Mouse (Mus musculus) gastrocnemius, adult 8-10 months (tissue): ENCODE measurements around the gene Vdac1. TPM values are rescaled to one million over a fixed set of nuclear protein-coding genes. Genes with fewer than 3 reads are reported as not detected.

Experiments
- DNase-seq, 2 experiments: peaks; one replicate each; pipeline ENCODE4 v3.0.0; 2022; ENCODE audit warnings: low spot score in 2 of 2
- total RNA-seq, 4 experiments: library from RNA; stranded (reverse); gene quantifications; 2 replicates each; pipeline ENCODE4 v1.2.4; 2022

Gene Vdac1
- 1,000 to 10,000 TPM; 1,279 to 1,529 (median 1,458) TPM for total RNA-seq

DNA sequence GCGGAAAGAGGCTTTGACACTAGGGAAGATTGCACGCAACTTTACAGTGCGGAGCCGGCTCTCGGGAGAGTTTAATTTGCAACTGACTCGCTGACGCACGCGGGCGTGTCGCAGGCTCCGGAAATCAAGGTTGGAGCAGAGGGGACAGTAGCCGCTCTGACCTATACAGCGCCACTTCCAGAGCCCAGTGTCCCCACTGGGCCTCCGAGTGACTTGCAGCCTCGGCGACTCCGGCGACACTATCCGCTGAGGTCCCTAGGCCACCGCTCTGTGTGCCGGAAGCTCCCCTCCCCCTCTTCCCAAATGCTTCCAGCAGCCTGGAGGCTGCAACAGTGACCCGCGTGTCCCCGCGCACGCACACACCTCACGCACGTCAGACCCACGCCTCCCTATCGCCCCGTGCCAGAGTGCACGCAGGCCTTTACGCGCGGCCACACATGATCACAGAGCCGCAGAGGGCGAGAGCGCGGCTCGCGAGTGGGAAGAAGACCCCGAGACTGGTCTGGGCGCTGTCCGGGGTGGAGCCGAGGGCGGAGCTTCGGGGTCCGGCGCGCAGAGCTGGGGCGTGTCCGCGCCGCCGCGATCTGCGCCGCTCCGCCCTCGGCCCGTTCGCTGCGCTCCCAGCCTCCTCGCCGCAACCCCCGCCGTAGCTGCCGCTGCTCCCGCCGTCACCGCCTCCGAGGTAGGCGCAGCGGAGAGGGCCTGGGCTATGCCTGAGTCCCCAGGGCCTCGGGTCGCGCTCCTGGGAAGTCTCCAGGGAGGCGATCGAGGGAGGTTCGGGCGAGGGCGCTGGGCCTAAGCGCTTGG, at the start of gene Vdac1:
Vdac1 (plus strand) TSS at position 390 of the 807 bp plus-strand sequence.
- DNase-seq = peak; percentile 79 to 86

DNA sequence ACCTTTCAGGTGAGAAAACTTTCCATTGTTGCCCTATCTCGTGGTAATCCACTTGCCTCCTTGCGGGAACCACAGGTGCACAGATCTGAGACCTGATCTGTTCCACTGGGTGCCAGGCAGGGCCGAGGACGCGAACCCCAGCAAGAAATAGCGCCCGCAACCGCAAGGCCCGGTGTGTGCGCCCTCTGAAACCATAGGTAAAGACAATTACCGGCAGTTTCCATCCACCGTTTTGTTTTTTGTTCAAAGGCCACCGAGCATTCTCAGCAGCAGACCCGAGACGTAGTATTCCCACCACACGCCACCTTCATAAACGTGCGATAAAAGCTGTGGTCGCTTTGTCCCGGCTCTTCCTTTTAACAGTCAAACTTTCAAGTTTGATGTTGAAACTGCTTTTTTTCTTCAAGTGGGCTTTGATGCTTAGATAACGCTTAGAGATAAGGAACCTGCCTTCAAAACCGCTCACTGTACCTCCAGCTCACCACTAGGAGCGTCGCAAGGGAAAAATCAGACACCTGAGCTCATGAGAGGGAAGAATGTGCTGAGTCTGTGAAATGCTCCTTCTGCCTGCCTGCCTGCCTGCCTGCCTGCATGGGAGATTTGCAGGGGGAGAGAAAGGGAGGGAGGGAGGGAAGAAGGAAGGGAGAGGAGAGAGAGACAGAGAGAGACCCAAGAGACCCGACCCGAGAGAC, 46.4 kb upstream of the Vdac1 start:
- no peak for DNase-seq

DNA sequence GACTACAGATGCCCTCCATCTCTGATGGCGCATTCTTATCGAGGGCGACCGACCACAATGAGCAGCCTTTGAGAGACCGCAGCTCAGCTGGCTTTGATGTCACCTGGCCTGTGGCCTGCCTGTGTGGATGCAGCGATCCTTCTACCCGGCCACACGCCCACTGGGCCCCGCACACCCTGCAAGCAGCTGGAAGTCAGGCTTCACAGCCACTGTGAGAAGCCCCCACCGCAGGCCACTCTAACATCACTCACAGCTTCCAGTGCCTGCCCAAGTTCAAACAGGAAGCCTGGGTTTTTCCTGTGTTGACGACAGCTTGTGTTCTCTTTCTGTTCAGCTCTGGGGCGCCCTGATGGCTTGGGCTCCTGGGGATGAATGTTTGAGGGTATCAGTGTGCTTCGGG, 42.2 kb upstream of the Vdac1 start:
- DNase-seq = no peak

DNA sequence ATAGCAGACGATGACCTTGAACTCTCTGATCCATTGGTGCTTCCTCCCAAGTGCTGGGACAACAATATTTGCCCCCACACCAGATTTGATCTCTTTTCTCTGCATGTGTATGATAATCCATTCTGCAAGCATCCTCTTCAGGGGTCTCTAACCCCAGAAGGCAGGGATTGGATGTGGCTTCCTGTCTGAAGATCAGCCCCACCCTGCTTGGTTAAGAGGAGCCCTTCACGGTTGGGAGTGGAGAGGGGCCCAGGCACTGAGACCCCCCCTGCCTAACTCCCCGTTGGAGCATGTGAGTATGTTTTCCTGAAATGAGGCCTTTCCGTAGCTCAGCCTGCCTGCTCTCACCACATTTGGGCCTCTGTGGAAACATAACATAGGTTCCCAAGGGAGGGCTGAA, 41.0 kb upstream of the Vdac1 start:
- DNase-seq = no peak

DNA sequence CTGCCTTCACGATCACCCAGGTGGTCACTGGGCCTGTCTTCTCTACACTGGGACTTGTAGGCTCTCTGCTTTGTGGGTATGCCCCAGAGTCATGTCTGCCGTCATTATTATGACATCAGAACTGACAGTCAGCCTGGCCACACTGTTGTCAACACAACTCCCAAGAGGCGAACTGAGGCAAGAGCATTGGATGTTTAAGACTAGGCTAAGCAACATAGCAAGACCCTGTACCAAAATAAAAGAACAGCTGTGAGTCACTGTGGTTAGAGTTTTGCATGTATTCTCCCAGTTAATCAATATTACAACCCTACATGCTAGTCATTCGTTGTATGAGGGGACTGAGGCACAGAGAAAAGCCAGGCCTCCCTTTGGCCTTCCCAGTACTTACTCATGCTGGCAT, 40.1 kb upstream of the Vdac1 start:
- DNase-seq = no peak

DNA sequence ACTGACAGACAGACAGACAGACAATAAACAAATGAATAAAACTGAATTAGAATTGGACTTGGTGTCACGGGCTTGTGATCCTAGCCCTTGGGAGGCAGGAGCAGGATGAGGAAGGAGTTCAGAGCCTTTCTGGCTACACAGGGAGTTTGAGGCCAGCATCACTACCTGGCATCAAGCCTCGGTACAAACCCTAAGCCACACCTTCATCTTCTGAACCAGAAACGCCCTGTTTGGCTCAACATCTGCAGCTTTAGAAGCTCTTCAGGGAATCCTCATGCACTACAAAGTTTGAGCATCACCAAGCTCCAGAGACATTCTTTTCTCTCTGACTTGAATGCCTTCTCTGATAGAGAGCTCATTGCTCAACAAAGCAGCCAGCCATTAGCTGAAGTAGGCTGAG, 39.1 kb upstream of the Vdac1 start:
- DNase-seq = no peak

DNA sequence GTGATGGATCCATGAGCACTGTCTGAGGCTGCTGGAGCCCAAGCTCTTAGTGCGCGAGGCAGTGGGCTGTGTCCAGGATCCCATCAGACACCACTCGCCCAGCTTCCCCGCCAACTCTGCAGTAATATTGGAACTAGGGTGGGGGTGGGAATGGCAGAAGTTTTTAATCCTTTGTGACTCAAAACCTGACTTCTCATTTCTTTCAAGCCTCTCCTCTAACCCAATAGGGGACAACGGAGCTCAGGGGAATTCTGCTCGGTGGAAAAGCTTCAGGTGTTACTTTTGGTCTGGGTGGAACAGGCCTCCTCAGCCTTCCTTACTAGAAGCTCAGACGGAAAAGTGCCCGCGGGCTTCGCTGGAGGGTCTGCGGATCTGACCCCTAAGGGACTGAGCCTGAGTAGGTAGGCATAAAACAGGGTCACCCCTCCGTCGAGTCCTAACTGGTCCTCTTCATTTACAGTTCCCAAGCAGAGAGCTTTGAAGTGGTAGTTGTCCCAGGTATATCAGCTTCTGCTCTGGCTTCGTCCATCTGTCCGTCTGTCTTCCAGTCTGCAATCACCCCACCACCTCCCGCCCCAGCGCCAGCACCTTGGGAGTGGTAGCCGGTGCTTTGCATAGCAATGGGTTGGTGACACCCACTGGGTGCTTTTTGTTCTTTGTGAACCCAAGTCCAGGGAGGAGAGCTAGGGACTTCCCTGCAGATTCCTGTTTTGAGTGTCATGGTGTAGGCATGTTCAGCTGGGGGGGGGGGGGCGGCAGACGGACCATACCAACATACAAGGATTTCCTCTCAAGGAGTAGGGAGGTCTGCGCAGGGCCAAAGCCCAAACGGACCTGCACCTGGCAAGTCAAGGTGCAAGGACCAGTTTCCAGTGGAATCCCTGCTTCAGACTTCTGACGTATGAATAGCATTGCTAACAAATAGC, 36.0 kb upstream of the Vdac1 start:
- no peak for DNase-seq

DNA sequence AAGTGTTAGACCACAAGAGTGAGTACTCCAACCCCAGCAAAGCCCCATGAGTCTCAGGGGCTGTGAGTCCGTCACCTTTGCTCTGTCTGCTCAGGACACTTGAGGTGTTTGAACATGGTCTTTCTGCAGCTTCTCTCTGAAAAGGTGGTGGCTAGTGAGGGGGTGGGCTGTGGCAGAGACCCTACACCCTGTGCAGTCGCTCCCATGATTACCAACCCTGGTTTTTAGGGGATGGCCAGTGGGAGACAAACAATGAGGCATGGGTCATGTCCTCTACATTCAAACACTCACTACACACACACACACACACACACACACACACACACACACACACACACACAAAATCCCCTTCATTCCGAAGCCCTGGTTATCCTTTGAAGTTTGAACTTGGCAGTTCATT, 33.3 kb upstream of the Vdac1 start:
- no peak for DNase-seq

DNA sequence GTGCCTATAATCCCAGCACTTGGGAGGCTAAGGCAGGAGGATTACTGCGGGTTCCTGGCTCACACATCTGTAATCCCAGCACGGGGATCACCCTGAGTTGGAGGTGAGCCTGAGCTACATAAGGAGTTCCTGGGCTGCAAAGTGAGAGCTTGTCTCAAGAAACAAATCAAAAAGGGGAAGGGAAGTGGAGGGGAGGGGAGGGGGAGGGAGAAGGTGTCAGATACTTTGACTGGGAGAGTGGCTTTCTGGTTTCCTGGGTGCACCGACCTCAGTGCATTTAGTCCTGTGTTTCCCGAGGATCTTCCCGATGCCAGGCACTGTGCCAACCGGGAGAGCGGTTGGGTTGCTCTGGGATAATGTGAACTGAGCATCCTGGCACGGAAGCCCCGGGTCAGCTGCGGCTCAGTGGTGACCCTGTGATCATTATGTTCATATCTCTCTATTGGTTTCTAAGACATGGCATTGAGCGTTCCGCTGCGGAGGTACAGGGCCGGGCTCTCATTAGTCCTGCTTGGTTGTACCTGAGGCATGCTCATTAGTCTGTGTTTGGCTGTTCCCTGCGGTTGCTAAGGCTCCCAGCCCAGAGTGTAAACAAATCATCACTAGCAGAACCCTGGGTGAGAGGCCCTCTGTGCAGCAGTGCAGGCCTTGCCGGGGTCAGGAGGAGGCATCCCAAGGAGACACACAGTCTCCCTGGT, 28.1 kb upstream of the Vdac1 start:
- DNase-seq = no peak

DNA sequence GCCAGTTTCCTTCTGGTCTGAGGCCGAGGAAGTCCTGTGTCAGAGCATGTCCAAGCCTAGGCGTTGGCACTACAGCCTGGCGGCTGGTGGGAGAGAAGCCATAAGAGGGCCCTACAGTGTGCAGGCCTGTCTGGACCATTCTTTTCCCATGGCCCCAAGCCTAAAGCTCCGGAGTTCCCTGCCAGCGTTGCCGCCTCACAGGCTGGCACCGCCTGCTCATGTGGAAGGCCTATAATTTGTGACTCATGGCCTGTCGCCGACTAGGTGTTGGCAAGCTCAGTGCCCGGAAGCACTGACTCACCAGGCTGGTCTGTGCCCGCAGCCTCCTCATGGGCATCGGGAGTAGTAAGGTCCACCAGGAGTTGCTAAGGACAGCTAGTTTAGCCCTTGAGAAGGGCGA, 27.0 kb upstream of the Vdac1 start:
- DNase-seq = peak; percentile 70 to 82

DNA sequence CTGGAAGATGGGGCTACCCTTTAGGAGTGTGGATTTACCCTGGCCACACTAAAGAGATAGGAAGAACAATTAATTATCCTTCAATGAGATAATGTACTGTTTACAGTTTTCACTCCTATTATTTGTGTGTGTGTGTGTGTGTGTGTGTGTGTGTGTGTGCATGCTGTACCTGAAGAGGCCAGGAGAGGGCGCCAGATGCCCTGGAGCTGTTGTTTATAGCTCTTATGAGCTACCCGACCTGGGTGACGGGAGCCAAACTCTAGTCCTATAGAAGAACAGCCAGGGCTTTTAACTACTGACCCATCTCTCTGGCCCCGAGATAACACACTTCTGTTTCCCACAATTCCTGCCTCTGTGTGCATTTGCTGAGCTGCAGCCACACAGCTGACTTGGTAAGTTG, 25.4 kb upstream of the Vdac1 start:
- DNase-seq = no peak

DNA sequence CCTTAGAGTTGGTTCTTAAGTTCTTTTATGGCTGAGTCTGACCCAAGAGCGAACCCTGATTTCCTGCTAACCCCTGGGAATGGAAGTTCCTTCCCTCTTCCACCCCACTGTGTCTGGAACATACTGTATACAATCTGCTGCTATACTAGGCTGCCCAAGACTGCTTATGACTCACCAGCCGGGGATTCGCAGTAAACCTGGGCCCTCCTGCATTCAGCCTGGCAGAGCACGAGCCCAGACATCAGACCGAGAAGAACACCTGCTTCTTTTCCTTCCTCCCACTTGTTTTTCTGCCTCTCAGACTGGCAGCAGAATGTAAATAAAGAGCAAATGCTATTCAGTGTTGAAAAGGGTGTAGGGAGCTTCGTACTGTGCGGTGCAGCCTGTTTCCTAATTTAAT, 24.7 kb upstream of the Vdac1 start:
- DNase-seq = no peak

DNA sequence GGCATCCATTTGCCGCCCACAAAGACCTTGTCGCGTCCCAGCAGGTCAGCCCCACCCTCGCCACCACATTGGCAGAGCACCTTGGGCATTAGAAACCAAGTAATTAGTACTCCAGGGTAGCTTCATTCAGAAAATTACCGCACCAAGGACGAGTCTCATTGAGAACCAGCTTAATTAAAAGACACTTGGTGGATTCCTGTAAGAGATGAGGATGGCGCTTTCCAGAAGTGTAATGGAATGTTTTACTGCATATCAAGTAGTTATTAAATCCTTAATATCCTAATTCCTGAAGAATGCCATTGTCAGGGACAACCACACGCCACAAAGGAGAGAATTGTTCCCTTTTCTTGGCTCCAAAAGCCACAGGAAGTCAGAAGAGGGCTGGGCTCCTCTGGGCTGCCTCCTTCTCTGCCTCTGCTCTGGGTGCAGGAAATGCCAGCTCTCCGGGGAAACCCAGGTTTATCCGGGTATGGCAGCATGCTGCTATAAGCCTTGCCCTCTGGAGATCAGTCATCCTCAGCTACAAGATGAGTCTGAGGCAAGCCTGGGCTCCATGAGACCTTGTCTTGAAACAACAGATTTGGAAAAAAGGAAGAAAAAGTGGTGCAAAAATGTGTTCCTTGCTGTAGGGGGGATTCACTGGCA, 22.9 kb upstream of the Vdac1 start:
- no peak for DNase-seq

DNA sequence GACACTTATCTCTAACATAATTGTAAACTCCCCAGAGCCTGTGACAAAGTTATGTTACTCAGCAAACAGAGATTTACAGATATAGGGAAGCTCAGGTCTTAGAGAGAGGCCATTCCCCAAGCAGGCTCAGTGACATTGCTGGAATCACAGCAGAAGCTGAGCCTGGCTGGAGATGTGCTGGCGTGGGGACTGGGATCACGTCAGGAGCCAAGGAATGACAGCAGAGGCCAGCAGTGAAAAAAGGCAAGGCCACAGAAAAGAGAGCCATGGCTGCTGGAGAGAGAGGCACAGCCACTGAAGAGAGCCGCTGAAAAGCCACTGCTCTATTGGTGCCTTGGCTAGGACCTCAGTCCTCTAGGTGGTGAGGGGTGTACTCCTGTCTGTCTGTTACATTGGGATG, 22.3 kb upstream of the Vdac1 start:
- no peak for DNase-seq

DNA sequence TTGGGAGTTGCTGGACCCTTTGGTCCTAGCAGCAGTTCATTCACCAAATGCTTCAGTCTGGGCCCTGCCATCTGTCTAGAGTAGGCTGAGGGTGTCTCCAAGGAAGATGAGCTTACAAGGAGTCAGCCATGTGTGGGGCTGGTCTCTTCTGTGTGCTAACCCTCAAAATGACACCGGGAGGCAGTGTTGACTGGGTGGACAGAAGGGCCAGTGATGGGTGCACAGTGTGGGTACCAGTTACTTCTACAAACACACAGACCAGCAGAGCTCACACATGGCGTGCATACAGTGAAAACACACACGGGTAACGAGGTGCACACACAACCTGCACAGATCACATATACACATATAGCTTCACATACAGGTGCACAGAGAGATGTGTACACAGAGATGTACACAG, 21.6 kb upstream of the Vdac1 start:
- no peak for DNase-seq

DNA sequence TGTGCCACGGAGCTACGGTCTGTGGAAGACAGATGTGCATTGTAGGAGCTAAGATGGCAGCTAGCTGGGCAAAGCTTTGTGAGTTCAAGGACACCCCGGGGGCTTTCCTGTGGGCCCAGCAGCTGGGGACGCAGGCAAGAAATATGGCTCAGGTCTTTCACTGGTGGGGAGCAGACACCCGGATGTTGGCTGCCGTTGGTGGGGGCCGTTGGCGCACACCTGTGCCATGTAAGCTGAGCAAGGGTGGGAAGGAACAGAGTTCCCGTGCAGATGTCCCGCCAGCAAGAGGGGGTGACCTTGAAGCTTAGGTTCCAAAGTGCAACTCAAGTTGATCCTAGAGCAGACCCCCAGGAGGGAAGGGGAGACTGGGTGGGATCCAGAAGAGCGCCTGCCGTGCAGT, 21.1 kb upstream of the Vdac1 start:
- no peak for DNase-seq

DNA sequence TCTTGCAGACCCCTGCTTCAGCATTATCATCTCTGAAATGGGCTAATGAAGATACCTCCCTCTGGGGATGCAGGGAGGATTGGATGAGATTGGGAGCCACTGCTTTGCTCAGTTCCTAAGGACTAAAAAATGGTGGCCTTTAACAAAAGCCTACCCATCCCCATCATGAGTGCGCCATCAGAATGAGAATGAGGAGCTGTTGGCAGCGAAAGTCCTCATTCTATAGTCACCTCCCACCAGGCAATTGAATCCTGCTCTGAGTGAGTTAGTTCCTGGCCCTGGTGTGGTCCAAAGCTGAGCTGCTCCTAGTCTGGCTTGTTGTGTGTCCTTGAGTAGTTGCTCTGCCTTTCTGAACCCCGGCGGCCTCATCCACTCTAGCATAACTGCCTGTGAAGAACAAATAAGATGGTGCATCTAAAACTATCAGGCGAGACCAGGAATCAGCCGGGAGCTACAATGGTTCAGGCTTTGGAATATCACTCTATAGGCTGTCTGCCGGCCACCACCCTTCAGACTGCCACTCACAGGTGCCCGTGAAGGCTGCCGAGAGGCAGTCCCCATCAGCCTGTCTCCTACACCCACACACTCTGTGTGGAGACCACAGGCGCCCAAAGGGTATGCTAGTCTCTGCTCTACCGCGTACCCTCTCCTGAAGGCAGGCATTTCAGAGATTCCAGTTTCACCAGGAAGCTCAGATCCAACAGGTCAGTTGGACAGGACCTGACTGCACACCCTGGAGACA, 20.4 kb upstream of the Vdac1 start:
- no peak for DNase-seq

DNA sequence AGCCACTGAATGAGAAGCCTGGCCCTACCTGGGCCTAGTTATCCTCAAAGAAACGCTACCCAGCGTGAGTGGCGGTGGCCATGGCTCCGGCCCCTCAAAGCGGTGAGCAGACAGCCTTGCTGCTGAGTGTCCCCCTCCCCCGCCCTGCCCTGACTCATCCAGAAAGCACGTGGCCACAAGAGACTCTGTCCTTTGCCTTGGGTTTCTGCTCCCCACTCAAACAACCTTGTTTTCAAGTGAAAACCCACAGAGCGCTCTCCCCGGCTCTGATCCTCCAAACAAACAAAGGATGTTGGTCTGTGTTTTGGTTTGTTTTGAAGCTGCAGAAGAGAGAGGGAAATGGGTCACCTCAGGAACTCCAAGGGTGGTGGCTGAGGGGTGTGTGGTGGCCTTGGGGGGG, 19.7 kb upstream of the Vdac1 start:
- no peak for DNase-seq

DNA sequence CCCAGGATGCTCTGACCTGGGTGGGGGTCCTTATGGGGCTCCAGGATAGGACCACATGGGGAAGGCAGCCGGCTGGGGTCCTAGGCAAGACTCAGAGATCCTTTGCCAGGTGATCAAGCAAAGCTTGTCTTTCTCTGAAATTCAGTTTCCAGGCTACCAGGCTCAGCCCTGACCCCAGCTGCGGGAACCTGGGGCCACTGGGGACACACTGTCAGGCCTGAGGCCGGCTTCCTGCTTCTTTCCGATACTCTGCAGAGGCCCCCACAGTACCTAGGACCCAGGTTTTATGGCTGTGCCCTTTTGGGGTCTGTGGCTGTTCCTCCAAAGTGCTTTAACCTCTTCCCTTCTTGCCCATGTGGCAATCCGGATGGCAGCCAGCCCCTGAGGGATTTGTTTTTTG, 19.2 kb upstream of the Vdac1 start:
- DNase-seq = no peak

DNA sequence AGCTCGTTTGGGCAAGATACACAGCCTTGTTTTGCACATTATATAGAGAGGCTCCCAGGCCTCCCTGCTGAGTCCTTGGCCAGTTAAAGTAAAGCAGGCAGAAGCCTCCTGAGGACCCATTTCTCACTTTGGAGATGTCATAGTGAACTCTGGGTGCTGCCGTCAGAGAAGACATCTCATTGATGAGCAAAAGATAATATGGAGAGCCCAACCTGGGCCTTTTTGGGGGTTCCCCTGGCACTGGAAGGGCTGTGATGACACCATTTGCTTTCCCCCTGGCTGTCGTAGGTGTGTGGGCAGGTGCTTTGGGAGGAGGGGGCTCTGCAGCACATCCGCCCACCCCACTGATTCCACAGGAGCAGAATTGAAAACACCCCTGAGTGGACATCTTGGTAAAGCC, 18.4 kb upstream of the Vdac1 start:
- DNase-seq = no peak
